Mouse (Mus musculus) forebrain, embryonic 14.5 days (tissue): ENCODE data around the gene Xxylt1. TPM values are rescaled to one million over a fixed set of nuclear protein-coding genes. Genes with fewer than 3 reads are reported as not detected.

Experiments used
- ATAC-seq: fragments of 200-750 bp; cut with Nextera tagmentation; 2 replicates; pipeline ENCODE4 v1.8.0; 2017; ENCODE audit warnings: mild to moderate bottlenecking, moderate library complexity
- DNase-seq: peaks from one replicate; pipeline ENCODE4 v3.0.0-alpha.2; 2015; ENCODE audit warnings: low spot score
- H3K27ac ChIP-seq: fragments of 300-500 bp; sonication (generic); 2 replicates; pipeline ENCODE4 v1.5.1; 2014; ENCODE audit warnings: low read depth, mild to moderate bottlenecking, control low read depth, low read length, moderate library complexity
- H3K27me3 ChIP-seq: fragments of 300-500 bp; sonication (generic); replicated peaks from 2 replicates; pipeline ENCODE4 v1.6.1; 2014; ENCODE audit warnings: low read length, control low read depth, mixed read lengths; ENCODE audit not compliant: control insufficient read depth, insufficient read depth
- H3K36me3 ChIP-seq: fragments of 300-500 bp; sonication (generic); 2 replicates; pipeline ENCODE4 v1.6.1; 2014; ENCODE audit warnings: low read length, control low read depth; ENCODE audit not compliant: control insufficient read depth, insufficient read depth
- H3K4me1 ChIP-seq: fragments of 300-500 bp; sonication (generic); 2 replicates; pipeline ENCODE4 v1.6.1; 2014; ENCODE audit warnings: antibody characterized with exemption, low read length, control low read depth; ENCODE audit not compliant: control insufficient read depth, insufficient read depth
- H3K4me2 ChIP-seq: fragments of 300-500 bp; sonication (generic); 2 replicates; pipeline ENCODE4 v1.6.1; 2014; ENCODE audit warnings: mild to moderate bottlenecking, control low read depth, low read length
- H3K4me3 ChIP-seq: fragments of 300-500 bp; sonication (generic); 2 replicates; pipeline ENCODE4 v1.5.1; 2014; ENCODE audit warnings: low read depth, low read length, control low read depth
- H3K9ac ChIP-seq: fragments of 300-500 bp; sonication (generic); 2 replicates; pipeline ENCODE4 v1.6.1; 2014; ENCODE audit warnings: mild to moderate bottlenecking, low read length, control low read depth, moderate library complexity
- H3K9me3 ChIP-seq: fragments of 300-500 bp; sonication (generic); replicated peaks from 2 replicates; pipeline ENCODE4 v1.6.1; 2016; ENCODE audit warnings: low read length, control low read depth, mixed read lengths; ENCODE audit not compliant: control insufficient read depth
- WGBS: fragments of 180-500 bp; shearing (Covaris S2); extraction: QIAGEN DNeasy Blood & Tissue Kit; methylation state at CpG from one replicate; pipeline ENCODE4 v1.1.7; 2014; 5-methylcytosine and 5-hydroxymethylcytosine counted together
- polyA plus RNA-seq: library from polyadenylated mRNA; unstranded; fragments of >200 nt; fragmentation: Nextera tagmentation; extraction: Ambion mirVana; gene quantifications from 2 replicates; pipeline ENCODE4 v1.2.1, GENCODE M21; 2014

Xxylt1 gene
- polyA plus RNA-seq, 1 experiment from 2014 or later = 8.5 TPM

- no peaks in the 10 kb centered on the region for H3K27me3 ChIP-seq
- no peak overlapping the region for H3K9ac ChIP-seq
- no peaks in the 10 kb centered on the region for H3K9me3 ChIP-seq
- H3K4me2 ChIP-seq = no peak overlapping the region
- ATAC-seq (no peak; the same call in 1 of the 2 replicates), DNase-seq (no peak)
- no peaks in the 10 kb centered on the region for H3K4me1 ChIP-seq
- no peaks in the 10 kb centered on the region for H3K36me3 ChIP-seq
- WGBS = 74% methylated on average over 5 of the region's 5 CpGs
- no peak overlapping the region for H3K4me3 ChIP-seq
- no peak overlapping the region for H3K27ac ChIP-seq
These were observed 85.8 kb downstream of the Xxylt1 start for GRCm38 (mm10) chr16:30995446-30995845.

- no peak overlapping the region for H3K4me3 ChIP-seq
- H3K4me1 ChIP-seq = no peaks in the 10 kb centered on the region
- ATAC-seq (no peak), DNase-seq (no peak)
- no peak overlapping the region for H3K4me2 ChIP-seq
- H3K27ac ChIP-seq = no peak overlapping the region
- no peaks in the 10 kb centered on the region for H3K36me3 ChIP-seq
- H3K9ac ChIP-seq = no peak overlapping the region
- no peaks in the 10 kb centered on the region for H3K27me3 ChIP-seq
- no peaks in the 10 kb centered on the region for H3K9me3 ChIP-seq
- whole genome bisulfite sequencing = 84% methylated on average over 2 of the region's 2 CpGs
These were observed 86.4 kb downstream of the Xxylt1 start for GRCm38 (mm10) chr16:30994881-30995280.

- DNase-seq = no peak
These were observed 86.9 kb downstream of the Xxylt1 start for GRCm38 (mm10) chr16:30994296-30994695.

GRCm38 (mm10) chr16:30992568-30992967 lies 88.7 kb downstream of the Xxylt1 start:
- 53% methylated on average over 5 of the region's 5 CpGs for WGBS
- Histone ChIP-seq H3K36me3 (no peaks in the 10 kb centered on the region), H3K27me3 (no peaks in the 10 kb centered on the region), H3K27ac (peak overlapping the region; percentile 44; the same call in 1 of the 2 replicates), H3K9me3 (no peaks in the 10 kb centered on the region), H3K4me2 (no peak overlapping the region), H3K4me3 (no peak overlapping the region), H3K9ac (no peak overlapping the region), H3K4me1 (no peaks in the 10 kb centered on the region)
- DNase-seq (peak; percentile 39), ATAC-seq (no peak)

More at GRCm38 (mm10) chr16:30994296-30994695, 86.9 kb downstream of the Xxylt1 start:
- Histone ChIP-seq H3K4me1 (no peaks in the 10 kb centered on the region), H3K9ac (no peak overlapping the region), H3K36me3 (no peaks in the 10 kb centered on the region), H3K9me3 (no peaks in the 10 kb centered on the region), H3K4me3 (no peak overlapping the region), H3K27me3 (no peaks in the 10 kb centered on the region), H3K4me2 (no peak overlapping the region), H3K27ac (no peak overlapping the region)
- no peak for ATAC-seq
- WGBS = 89% methylated on average over 7 of the region's 7 CpGs

GRCm38 (mm10) chr16:30990661-30991060 lies 90.6 kb downstream of the Xxylt1 start:
- H3K36me3 ChIP-seq = no peaks in the 10 kb centered on the region
- H3K4me3 ChIP-seq = no peak overlapping the region
- no peaks in the 10 kb centered on the region for H3K27me3 ChIP-seq
- WGBS = 59% methylated on average over 2 of the region's 2 CpGs
- DNase-seq = no peak
- H3K9ac ChIP-seq = no peak overlapping the region
- no peak for ATAC-seq
- no peaks in the 10 kb centered on the region for H3K9me3 ChIP-seq
- H3K27ac ChIP-seq = no peak overlapping the region
- H3K4me1 ChIP-seq = no peaks in the 10 kb centered on the region
- no peak overlapping the region for H3K4me2 ChIP-seq

GRCm38 (mm10) chr16:30988225-30988624 lies 93.0 kb downstream of the Xxylt1 start:
- Histone ChIP-seq H3K27ac (no peak overlapping the region), H3K27me3 (no peaks in the 10 kb centered on the region), H3K9me3 (no peaks in the 10 kb centered on the region), H3K9ac (no peak overlapping the region), H3K4me3 (no peak overlapping the region), H3K36me3 (no peaks in the 10 kb centered on the region), H3K4me2 (no peak overlapping the region), H3K4me1 (peaks cover 3% of the 10 kb centered on the region; the same call in 1 of the 2 replicates)
- 79% methylated on average over 6 of the region's 6 CpGs for WGBS
- DNase-seq = no peak
- ATAC-seq = no peak

GRCm38 (mm10) chr16:30987684-30988083 lies 93.5 kb downstream of the Xxylt1 start:
- H3K27ac ChIP-seq = no peak overlapping the region
- ATAC-seq (no peak), DNase-seq (no peak)
- WGBS = 79% methylated on average over 6 of the region's 6 CpGs
- no peak overlapping the region for H3K9ac ChIP-seq
- H3K4me3 ChIP-seq = no peak overlapping the region
- H3K4me1 ChIP-seq = peaks cover 3% of the 10 kb centered on the region; the same call in 1 of the 2 replicates
- no peaks in the 10 kb centered on the region for H3K27me3 ChIP-seq
- H3K9me3 ChIP-seq = no peaks in the 10 kb centered on the region
- no peaks in the 10 kb centered on the region for H3K36me3 ChIP-seq
- no peak overlapping the region for H3K4me2 ChIP-seq

- 24% methylated on average over 17 of the region's 17 CpGs for whole genome bisulfite sequencing
- DNase-seq (peak; percentile 25), ATAC-seq (no peak)
These were observed 96.2 kb downstream of the Xxylt1 start for GRCm38 (mm10) chr16:30984826-30985545.

GRCm38 (mm10) chr16:30984101-30984500 lies 97.1 kb downstream of the Xxylt1 start:
- Histone ChIP-seq H3K9ac (no peak overlapping the region), H3K27me3 (no peaks in the 10 kb centered on the region), H3K27ac (no peak overlapping the region), H3K9me3 (no peaks in the 10 kb centered on the region), H3K36me3 (no peaks in the 10 kb centered on the region), H3K4me2 (no peak overlapping the region), H3K4me3 (no peak overlapping the region), H3K4me1 (peaks cover 3% of the 10 kb centered on the region; the same call in 1 of the 2 replicates)
- ATAC-seq = no peak
- no peak for DNase-seq
- 92% methylated on average over 5 of the region's 5 CpGs for WGBS

More at GRCm38 (mm10) chr16:30984826-30985545, 96.2 kb downstream of the Xxylt1 start:
- H3K9ac ChIP-seq = no peak overlapping the region
- H3K27me3 ChIP-seq = no peaks in the 10 kb centered on the region
- H3K4me1 ChIP-seq = peaks cover 3% of the 10 kb centered on the region; the same call in 1 of the 2 replicates
- peak overlapping the region; percentile 21; the same call in 1 of the 2 replicates for H3K27ac ChIP-seq
- no peaks in the 10 kb centered on the region for H3K9me3 ChIP-seq
- H3K36me3 ChIP-seq = no peaks in the 10 kb centered on the region
- no peak overlapping the region for H3K4me2 ChIP-seq
- no peak overlapping the region for H3K4me3 ChIP-seq
